Mouse (Mus musculus): ENCODE measurements at regions not wholly inside any gene's neighbourhood (a gene's known extent, or its start where the extent isn't known, plus 50 kb on each side); places are given as distances from the start of the nearest gene placed in this dataset.

GRCm38 (mm10) chr2:171326909-171327308 is 595.3 kb downstream of the Dok5 start:
- no peak for DNase-seq

DNA sequence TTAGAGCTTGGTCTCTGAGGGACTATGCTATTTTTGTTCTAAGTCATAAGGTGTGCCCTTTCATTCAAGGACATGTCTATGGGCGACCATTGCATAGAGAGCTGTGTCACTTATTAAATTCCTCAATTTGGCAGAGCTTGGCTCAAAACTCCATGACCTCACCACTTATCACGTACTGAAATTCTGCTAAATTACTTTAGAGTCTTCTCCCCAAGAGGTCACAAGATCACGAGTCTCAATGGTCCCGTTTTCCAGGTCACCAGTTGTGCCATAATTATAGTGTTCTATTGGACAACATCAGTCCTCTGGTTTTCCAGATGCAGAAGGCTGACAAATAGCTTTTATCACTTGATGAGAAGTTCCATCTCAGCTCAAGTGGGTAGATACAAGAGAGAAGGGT is 576.9 kb downstream of the Dok5 start:
- no peak for DNase-seq

DNA sequence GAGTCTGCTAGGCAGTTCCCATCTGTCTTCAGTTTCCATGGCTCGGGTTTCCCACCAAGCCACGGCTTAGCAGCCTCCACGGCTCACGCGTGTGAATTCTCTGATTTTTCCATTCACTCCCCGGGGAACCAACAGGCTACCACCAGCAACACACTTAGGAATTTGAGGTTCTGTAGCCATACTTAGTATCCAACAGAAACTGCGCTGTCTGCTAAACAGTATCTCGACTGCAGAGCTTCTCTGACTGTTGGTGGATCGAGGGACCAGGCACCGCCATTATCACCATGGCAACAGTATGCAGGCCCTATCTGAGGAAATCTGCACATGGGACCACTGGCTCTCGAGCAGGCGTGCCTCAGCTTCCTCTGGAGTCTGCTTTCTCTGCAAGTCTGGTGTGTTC is 574.4 kb downstream of the Dok5 start:
- DNase-seq: no peak

GRCm38 (mm10) chr2:171298519-171298918 is 566.9 kb downstream of the Dok5 start:
- DNase-seq: no peak

DNA sequence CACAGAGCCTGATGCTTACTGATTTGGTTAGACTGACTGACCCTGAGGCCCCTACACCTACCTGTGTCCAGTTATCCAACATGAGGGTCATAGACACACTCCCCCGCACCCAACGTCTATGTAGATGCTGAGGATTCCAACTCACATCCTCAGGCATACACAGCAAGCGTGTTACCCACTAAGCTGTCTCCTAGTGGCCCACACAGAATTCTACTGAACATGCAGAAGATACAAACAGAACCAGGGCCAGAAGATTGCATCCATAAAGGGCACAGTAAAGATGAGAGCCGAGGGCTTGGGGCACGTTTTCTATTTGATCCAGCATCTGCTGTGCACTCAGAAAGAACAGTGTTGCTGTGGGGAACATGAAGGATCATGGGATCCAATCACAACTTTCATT is 564.0 kb downstream of the Dok5 start:
- DNase-seq: no peak

GRCm38 (mm10) chr2:171292579-171292978 is 561.0 kb downstream of the Dok5 start:
- DNase-seq: no peak

- DNase-seq: no peak
These were observed 554.2 kb downstream of the Dok5 start for GRCm38 (mm10) chr2:171285719-171286394.

- no peak for DNase-seq
These were observed 548.5 kb downstream of the Dok5 start for GRCm38 (mm10) chr2:171280132-171280531.

DNA sequence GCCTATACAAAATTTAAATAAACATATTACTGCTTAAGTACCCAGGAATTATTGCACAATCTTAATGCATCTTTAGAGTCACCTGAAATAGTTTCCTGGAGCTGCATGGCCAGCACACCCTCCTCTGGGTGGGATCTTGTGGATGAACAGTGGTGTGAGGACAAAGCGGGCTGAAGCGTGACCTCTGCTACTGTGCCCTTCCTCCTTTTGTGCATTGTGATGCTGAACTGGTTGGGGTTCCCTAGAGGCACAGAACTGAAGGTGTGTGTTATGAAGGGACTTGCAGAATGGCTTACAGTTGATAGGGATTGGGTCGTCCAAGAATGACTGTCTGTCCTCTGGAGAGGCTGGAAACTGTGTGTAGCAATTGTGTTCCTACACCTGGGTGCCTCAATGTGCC is 547.7 kb downstream of the Dok5 start:
- DNase-seq: no peak

- no peak for DNase-seq
These were observed 521.6 kb downstream of the Dok5 start for GRCm38 (mm10) chr2:171253194-171253593.

- no peak for DNase-seq
These were observed 513.8 kb downstream of the Dok5 start for GRCm38 (mm10) chr2:171245391-171245790.

- no peak for DNase-seq
These were observed 510.7 kb downstream of the Dok5 start for GRCm38 (mm10) chr2:171242356-171242755.

DNA sequence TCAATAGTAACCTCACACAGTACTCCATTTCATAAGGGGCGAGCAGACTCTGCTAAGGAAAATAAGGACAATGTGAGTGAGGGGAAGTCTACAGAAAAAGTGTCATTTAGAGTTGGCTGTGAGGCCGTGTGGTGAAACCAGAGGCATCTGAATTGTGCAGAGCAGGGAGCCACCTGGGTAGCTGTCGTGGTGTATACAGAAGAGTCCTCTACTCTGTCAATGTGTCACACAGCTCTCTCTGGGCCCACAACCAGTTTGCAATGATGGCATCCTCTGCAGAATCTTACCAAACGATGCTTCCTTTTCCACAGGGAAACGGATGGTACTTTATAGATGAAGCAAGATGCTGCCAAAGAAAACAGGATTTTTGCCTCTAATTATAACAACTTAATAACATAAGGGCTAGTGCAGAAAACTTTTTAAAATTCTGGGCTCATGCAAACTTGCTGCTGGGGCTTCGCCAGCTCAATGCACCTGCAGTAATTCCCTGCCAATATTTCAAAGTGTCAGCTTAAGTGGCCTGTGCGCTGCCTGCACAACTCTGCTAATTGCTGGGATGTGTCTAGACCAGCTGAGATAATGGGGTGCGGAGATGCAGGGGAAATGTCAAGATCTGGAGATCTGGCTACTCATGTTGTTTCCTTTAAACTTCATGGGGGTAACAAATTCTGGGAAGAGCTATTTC is 505.8 kb downstream of the Dok5 start:
- DNase-seq: peak; percentile 4

DNA sequence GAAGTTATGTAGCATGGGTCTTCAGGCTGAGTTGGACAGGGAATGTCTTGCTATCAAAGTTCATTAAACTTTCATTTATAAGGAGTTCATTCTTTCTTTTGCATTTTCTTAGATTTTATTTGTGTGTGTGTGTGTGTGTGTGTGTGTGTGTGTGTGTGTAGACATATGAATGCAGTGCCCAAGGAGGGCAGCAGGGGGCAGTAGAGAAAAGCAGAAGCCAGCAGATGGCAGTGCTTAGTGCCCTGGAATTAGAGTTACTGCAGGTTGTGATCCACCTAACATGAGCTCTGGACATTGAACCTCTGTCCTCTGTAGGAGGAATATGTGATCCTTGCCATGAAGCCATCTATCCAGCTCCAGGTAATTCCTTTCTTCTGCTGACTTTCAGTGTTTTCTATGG is 501.2 kb downstream of the Dok5 start:
- no peak for DNase-seq

DNA sequence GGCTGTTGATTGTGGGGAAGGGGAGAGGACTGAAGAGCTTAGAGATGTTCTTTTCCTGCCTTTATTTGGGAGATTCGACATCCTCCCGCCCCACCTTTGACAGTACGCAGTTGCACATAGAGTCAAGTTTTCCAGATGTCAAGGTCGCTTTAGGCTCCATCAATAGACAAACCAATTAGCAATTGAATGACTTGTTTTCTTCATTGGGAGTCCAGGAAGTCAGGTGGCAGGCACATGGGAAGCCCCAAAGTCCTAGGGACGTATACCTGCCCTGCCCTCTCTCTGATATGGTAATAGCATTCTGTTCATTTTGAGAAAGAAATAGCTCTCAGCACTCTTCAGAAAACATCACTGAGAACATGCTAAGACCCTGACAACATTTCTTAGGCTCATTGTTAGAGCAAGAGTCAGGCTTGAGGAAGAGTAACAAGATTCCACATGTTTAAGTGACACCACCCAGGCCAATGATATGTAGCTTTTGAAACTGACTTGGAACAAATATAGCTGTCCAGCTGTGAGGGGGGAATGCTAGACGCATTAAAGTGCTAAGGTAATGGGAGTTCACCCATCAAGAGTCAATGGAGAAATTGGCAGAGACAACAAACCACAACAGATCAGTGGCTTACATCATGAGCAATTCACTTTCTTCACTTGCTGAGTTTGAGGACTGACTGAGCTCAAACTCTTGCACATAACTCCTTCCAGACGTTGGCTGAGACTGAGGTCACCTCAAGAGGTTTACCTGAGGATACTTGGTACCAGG is 499.9 kb downstream of the Dok5 start:
- DNase-seq: no peak

GRCm38 (mm10) chr2:171230536-171230935 is 498.9 kb downstream of the Dok5 start:
- no peak for DNase-seq

GRCm38 (mm10) chr2:171228229-171228628 is 496.6 kb downstream of the Dok5 start:
- peak; percentile 22 for DNase-seq

GRCm38 (mm10) chr2:171213792-171214191 is 482.2 kb downstream of the Dok5 start:
- DNase-seq: no peak

DNA sequence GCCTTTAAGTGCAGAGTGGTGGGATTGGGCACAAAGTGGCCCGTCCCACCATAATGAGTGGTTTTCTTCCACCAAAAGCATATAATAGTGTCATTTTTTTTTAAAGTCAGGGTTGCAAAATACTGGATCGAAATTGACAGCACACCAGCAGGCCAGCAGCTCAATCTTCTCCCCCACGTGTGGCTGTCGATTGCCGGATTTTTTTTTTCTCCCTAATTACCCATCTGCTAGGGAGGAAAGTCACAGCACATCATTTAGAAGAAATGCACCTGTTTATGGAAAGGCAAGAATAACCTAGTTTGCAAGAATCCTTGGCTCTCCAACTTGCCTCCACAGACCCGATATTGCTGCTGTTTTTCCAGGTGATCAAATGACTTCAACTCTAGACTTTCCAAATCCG is 464.9 kb downstream of the Dok5 start:
- DNase-seq: peak; percentile 2

GRCm38 (mm10) chr2:171192181-171192580 is 460.6 kb downstream of the Dok5 start:
- DNase-seq: no peak
